ENCODE assay signal across 20 mouse cellular contexts in the genomic region with DNA sequence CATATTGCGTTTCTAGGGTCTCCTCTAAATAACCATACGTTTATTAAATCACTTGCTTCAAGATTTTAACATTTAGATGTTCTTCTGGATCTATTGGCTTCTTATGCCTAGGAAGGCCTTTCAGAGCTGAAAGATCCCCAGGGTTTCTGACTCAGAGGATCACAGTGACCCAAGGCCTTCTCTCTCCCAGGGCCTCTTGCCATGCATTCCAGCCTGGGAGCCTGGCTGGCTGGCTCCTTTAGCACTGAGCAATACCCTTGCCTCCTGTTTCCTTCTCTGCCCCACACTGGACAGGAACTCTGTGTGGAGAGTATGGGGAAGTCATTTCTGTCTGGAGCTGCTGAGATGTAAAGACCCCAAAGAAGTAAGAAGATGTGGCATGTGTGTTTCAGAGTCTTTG. TPM values are rescaled to one million over a fixed set of nuclear protein-coding genes. Genes with fewer than 3 reads are reported as not detected.
"Had no signal": no experiment of that assay in that cellular context is flagged by ENCODE, and none has a peak within 500 bp of the region (broad histone marks: within the 10 kb centered on the region; RNA-seq: fewer than 3 reads in every experiment).

No protein-coding gene starts in this region.

- H3K27ac ChIP-seq: kidney, postnatal 0 days; limb, embryonic 12.5 days; liver, embryonic 13.5 days; lung, embryonic 15.5 days; macrophage; midbrain, embryonic 12.5 days; neural tube, embryonic 13.5 days had no signal

- H3K27me3 ChIP-seq: liver, embryonic 13.5 days; lung, embryonic 15.5 days; megakaryocyte, embryonic 14.5 days had no signal

- H3K4me3 ChIP-seq: limb, embryonic 12.5 days; liver, embryonic 13.5 days; lung, embryonic 15.5 days; megakaryocyte, embryonic 14.5 days; midbrain, embryonic 12.5 days; neural tube, embryonic 13.5 days had no signal

- H3K9me3 ChIP-seq: limb, embryonic 12.5 days; liver, embryonic 13.5 days; lung, embryonic 15.5 days; megakaryocyte, embryonic 14.5 days; midbrain, embryonic 12.5 days; neural tube, embryonic 13.5 days had no signal

- H3K36me3 ChIP-seq: limb, embryonic 12.5 days; liver, embryonic 13.5 days; lung, embryonic 15.5 days; midbrain, embryonic 12.5 days; neural tube, embryonic 13.5 days had no signal

- DNase-seq: kidney, postnatal 36 days; liver; liver, embryonic 13.5 days; liver, postnatal 0 days; lung, postnatal 14 days; spleen, adult 18-20 months; thymus, adult 2 months; thymus, postnatal 25 days had no signal

- H3K4me1 ChIP-seq: limb, embryonic 12.5 days; liver, embryonic 13.5 days; lung, embryonic 15.5 days; midbrain, embryonic 12.5 days; neural tube, embryonic 13.5 days had no signal

RNA-seq across cellular contexts. Expression of a gene that starts 16.0 kb away (rescaled TPM):
- total RNA-seq: layer of hippocampus, adult 18-20 months; layer of hippocampus, postnatal 10 days; left cerebral cortex, postnatal 36 days had no signal
- polyA plus RNA-seq: kidney, postnatal 0 days; liver, embryonic 13.5 days; liver, postnatal 0 days; macrophage; midbrain, embryonic 12.5 days; midbrain, embryonic 16.5 days; neural tube, embryonic 13.5 days; stomach, embryonic 14.5 days had no signal
